Mouse (Mus musculus): ENCODE measurements around the gene Cdk15. TPM values are rescaled to one million over a fixed set of nuclear protein-coding genes. Genes with fewer than 3 reads are reported as not detected.
A peak's percentile ranks its signal among the peaks of the same experiment; 100 is the strongest.

Cdk15 gene
- 0.30 and 0.41 TPM in 2 replicates for polyA plus RNA-seq (2012; rRNA removed)

DNA sequence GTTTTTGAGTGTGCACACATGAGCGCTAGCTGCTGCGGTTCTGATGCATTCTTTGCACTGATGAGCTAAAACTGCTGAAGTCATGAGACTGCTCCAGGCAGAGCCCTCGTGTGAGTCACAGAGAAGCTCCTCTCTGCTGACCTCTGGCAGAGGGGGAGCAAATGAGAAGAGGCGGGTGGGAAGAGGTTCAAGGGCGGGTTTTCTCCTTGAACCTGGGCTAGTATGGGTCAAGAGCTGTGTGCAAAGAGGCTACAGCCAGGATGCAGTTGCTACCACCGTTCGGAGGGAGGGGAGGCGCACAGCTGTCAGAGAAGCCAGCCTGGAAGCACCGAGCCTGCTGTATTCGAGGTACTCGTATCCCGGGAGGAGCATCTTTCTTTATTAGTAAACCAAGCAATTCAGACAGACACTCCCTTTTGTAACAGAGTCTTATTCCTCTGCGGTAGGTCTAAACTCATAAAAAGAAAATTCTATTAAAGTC is at the start of gene Cdk15:
Gene Cdk15, plus strand, starts transcription at position 156 of the 481 bp plus-strand sequence.
- no peak for TF ChIP-seq CTCF (IDR thresholded peaks at IDR 0.05; ENCODE audit: borderline replicate concordance, extremely low read depth, insufficient read depth, insufficient read length)
- no peak for DNase-seq (ENCODE audit: low read depth)

DNA sequence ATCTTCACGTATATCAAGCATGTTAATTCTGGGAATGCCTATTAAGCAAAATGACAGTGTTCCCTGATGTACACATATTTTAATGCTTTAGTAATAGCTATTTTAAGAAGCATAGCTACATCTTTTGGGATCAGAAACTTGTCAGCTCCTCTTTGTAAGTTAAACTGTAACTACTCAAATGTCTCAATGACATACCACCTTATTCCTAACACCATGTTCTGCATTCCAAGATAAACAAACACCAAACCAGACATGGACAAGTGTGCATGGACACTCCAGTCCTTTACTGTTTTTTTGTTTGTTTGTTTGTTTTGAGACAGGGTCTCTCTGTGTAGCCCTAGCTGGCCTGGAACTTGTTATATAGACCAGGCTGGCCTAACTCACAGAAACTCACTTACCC is 48.4 kb upstream of the Cdk15 start:
- no peak for TF ChIP-seq CTCF (IDR thresholded peaks at IDR 0.05; ENCODE audit: borderline replicate concordance, extremely low read depth, insufficient read depth, insufficient read length)
- TF ChIP-seq POLR2A (IDR thresholded peaks at IDR 0.05; ENCODE audit: borderline replicate concordance, extremely low read depth, insufficient read depth, insufficient read length, poor library complexity, severe bottlenecking), result no peak
- DNase-seq (ENCODE audit: low read depth), result no peak

DNA sequence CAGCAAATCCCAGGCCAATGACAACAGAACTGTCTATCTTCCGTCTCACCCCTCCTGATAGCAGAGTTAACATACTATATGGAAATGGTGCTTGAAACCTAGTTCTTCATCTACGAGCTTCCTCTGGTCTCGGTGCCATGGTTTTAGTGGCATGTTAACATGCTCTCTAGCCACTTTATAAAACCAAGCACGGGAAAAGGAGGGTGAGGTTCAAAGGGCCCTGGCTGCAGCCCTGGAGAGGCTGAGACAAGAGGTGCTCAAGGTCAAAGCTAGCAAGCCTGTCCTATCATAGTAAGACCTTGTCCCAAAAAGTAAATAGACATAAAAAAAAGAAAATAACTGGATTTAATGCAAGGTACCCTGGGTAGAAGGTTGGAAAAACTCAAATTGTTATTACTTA is 45.1 kb upstream of the Cdk15 start:
- DNase-seq (ENCODE audit: low read depth), result no peak

DNA sequence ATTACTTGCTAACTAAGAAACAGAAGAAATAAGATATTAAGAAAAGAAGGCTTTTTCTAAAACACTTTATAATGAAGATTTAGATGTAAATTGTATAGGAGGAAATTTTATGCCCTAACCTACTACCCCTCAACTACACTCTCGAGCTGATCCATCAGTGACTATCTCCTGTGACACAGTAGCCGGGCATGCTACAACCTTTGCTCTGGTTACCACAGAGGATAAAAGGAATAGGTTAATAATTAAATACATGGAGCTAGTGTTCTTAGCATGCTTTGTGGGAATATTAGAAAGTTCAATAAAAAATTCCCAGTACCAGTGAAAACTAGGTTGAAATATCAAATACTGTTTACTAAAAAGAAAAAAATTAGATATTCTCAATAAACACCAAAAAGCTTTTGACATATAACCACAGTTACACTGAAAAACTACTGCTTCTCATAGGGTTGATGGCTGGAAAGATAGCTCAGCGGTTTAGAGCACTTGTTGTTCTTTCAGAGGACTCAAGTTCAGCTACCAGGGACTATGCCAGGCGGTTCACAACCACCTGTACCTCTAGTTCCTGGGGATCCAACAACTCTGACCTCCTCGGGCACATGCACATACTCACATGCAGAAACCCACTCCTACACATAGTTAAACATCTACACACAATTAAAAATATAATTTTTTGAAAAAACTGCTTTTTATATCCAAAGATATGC is 44.5 kb upstream of the Cdk15 start:
- no peak for DNase-seq (ENCODE audit: low read depth)
- TF ChIP-seq CTCF (IDR thresholded peaks at IDR 0.05; ENCODE audit: borderline replicate concordance, extremely low read depth, insufficient read depth, insufficient read length), result no peak
- TF ChIP-seq POLR2A (IDR thresholded peaks at IDR 0.05; ENCODE audit: borderline replicate concordance, extremely low read depth, insufficient read depth, insufficient read length, poor library complexity, severe bottlenecking), result no peak

More for the DNA sequence above, 45.1 kb upstream of the Cdk15 start:
- TF ChIP-seq CTCF (IDR thresholded peaks at IDR 0.05; ENCODE audit: borderline replicate concordance, extremely low read depth, insufficient read depth, insufficient read length), result no peak
- TF ChIP-seq POLR2A (IDR thresholded peaks at IDR 0.05; ENCODE audit: borderline replicate concordance, extremely low read depth, insufficient read depth, insufficient read length, poor library complexity, severe bottlenecking), result no peak

DNA sequence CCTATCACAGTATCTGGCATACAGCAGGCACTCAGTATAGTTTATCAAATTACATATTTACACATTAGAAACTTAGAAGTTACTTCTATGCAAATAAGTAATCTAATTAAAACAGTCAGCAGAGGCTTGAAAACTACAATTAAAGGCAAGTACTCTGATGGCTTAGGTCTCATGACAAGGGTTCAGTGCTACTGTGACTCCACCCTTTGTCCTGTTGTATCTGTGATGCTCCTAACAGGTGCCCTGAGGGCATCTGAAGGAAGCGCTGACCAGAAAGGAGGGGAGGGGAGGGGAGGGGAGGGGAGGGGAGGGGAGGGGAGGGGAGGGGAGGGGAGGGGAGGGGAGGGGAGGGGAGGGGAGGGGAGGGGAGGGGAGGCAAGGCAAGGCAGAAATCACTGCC is 43.8 kb upstream of the Cdk15 start:
- no peak for TF ChIP-seq POLR2A (IDR thresholded peaks at IDR 0.05; ENCODE audit: borderline replicate concordance, extremely low read depth, insufficient read depth, insufficient read length, poor library complexity, severe bottlenecking)
- TF ChIP-seq CTCF (IDR thresholded peaks at IDR 0.05; ENCODE audit: borderline replicate concordance, extremely low read depth, insufficient read depth, insufficient read length), result no peak
- no peak for DNase-seq (ENCODE audit: low read depth)

DNA sequence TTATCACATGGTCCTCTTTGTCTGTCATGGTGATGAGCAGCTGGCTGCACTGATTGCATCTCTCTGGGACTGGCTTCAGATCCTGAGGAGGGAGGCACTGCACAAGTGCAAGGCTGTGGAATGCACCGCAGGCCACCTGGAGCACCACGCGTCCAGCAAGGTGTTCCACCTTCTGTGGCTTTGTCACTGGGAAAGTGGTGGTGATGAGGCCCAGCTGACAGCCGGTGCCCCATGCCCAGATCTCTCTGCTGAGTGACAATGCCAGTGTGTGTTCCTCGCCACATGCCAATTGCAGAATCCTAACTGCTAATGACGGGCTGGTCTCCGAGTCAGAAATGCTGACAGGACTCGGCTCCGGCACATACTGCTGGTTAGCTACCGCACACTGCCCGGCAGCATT is 41.3 kb upstream of the Cdk15 start:
- TF ChIP-seq CTCF (IDR thresholded peaks at IDR 0.05; ENCODE audit: borderline replicate concordance, extremely low read depth, insufficient read depth, insufficient read length), result no peak
- no peak for DNase-seq (ENCODE audit: low read depth)

DNA sequence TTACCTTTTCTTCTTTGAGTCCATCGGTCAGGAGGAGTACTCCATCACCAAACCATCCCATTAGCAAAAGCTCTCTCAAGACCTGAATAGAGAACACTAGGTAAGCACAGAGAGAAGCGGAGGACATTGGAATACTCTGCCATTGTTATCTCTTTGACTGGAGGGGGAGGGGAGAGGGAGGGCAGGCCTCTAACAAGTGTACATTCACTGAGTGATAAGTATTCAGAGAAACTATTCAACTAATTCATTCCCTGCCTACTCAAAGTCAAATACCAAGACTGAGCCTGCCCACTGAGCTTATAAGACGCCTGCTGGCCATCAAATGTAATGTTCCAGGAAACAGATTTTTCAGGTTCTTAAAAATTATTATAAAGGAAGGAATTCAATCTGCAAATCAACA is 36.3 kb upstream of the Cdk15 start:
- TF ChIP-seq POLR2A (IDR thresholded peaks at IDR 0.05; ENCODE audit: borderline replicate concordance, extremely low read depth, insufficient read depth, insufficient read length, poor library complexity, severe bottlenecking) (no peak), CTCF (IDR thresholded peaks at IDR 0.05; ENCODE audit: borderline replicate concordance, extremely low read depth, insufficient read depth, insufficient read length) (no peak)
- DNase-seq (ENCODE audit: low read depth), result no peak

DNA sequence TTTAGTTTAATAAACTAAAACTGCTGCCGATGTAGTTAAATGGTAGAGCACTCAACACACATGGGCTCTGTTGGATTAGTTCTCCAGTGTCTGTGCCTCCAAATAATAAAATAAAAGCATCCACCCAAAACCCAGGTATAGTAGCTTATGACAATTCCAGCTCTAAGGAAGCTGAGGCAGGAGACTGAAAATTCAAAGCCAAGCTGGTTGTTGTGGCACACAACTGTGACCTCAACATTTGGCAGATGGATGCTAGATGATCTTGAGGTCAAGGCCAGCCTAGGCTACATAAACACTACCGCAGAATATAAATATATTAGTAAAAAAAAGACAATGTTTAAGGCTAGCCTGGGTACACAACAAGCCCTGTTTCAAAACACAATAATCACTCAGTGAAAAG is 35.1 kb upstream of the Cdk15 start:
- no peak for TF ChIP-seq POLR2A (IDR thresholded peaks at IDR 0.05; ENCODE audit: borderline replicate concordance, extremely low read depth, insufficient read depth, insufficient read length, poor library complexity, severe bottlenecking)
- TF ChIP-seq CTCF (IDR thresholded peaks at IDR 0.05; ENCODE audit: borderline replicate concordance, extremely low read depth, insufficient read depth, insufficient read length), result no peak
- DNase-seq (ENCODE audit: low read depth), result no peak

DNA sequence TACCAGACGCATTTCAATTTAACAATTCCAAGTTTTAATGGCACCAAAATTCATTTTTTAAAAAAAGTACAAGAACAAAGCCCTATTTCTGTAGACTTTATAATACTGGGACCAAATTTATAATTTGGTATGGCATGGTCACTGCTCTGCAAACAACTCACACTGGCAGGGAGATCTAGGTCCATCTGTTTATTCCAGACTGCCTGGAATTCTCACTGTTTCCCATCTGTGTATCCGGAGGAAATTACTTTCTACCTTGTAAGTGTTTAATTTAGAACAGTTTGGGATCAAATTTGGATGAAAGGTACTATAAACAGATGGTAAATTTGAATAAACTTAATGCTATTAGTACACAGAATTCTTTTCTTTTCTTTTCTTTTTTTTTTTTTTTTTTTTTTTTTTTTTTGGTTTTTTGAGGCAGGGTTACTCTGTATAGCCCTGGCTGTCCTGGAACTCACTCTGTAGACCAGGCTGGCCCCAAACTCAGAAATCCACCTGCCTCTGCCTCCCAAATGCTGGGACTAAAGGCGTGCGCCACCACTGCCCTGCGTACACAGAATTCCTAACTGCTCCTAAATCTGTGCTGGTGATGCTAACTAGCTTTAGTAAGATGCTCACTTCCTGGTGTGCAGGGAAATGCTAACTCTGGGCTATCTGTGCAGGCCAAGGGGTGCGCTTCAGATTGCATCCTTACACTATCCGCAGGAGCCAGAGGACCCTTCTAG is 34.4 kb upstream of the Cdk15 start:
- DNase-seq (ENCODE audit: low read depth), result peak; percentile 39
- TF ChIP-seq POLR2A (IDR thresholded peaks at IDR 0.05; ENCODE audit: borderline replicate concordance, extremely low read depth, insufficient read depth, insufficient read length, poor library complexity, severe bottlenecking), result no peak
- no peak for TF ChIP-seq CTCF (IDR thresholded peaks at IDR 0.05; ENCODE audit: borderline replicate concordance, extremely low read depth, insufficient read depth, insufficient read length)

DNA sequence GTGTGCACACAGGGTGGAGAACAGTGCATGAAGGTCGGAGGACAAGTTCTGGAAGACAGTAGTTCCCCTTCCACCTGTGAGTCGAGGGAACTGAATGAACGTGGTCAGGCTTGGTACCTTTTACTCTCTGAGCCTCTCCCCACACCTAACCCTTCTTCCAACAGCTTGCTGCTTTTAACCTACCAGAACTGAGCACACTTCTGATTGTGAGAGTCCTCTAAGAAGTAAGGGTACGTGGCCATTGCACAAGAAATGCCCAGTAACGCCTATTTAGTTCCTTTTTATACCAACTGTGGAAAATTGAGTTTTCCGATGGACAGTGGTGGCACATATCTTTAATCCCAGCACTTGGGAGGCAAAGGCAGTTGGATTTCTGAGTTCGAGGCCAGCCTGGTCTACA is 28.2 kb upstream of the Cdk15 start:
- DNase-seq (ENCODE audit: low read depth), result no peak
- TF ChIP-seq POLR2A (IDR thresholded peaks at IDR 0.05; ENCODE audit: borderline replicate concordance, extremely low read depth, insufficient read depth, insufficient read length, poor library complexity, severe bottlenecking) (no peak), CTCF (IDR thresholded peaks at IDR 0.05; ENCODE audit: borderline replicate concordance, extremely low read depth, insufficient read depth, insufficient read length) (no peak)

DNA sequence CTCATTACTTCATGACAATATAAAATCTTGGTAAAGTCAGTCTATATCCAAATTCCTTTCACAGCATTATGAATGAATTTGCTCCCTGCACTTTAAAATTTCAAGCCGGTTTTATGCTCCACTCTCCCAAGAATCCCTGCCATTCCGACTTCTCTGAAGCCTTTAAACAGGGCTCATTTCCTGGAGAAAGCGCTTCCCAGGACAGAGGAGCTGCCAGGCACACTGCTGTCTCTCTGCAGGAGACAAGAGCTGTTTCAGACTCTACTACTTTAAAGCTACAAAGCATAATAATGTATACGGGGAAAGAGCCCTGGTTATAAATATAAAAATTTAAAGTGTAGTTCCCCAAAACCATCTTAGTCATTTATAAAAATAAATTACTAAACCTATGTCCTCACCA is 27.5 kb upstream of the Cdk15 start:
- peak; percentile 9 for DNase-seq (ENCODE audit: low read depth)
- TF ChIP-seq POLR2A (IDR thresholded peaks at IDR 0.05; ENCODE audit: borderline replicate concordance, extremely low read depth, insufficient read depth, insufficient read length, poor library complexity, severe bottlenecking) (no peak), CTCF (IDR thresholded peaks at IDR 0.05; ENCODE audit: borderline replicate concordance, extremely low read depth, insufficient read depth, insufficient read length) (no peak)

DNA sequence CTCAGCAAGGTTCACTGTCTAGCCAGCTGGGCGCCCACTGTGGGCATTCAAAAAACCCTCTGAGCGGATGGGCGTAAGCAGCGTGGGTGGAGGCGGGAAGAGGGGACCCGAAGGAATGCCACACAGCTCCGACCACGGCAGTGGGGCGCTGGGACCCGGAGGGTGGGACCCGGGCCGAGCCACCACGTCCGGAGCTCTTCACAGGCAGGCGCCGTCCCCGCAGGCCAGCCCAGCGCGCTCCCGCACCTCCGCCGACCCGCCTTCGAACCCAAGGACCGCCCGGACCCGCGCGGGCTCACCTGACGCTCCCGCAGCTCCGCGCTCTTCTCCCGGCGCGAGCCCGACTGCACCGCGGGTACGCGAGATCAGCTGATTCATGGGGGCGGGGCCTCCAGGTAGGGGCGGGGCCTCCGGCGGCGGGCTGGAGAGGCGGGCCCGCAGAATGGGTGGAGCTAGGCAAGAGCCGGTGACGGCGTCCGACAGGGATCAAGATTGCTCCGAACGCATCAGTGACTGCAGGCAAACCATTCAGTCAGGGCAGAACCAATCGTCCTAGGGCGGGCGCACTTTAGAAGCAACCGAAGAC is 19.8 kb upstream of the Cdk15 start, which contains the start of gene Als2:
Gene Als2, minus strand, starts transcription at position 376 of the 586 bp plus-strand sequence.
- peak; percentile 99 for DNase-seq (ENCODE audit: low read depth)

More for the DNA sequence above, 19.8 kb upstream of the Cdk15 start, which contains the start of gene Als2:
- peak; percentile 92 for TF ChIP-seq POLR2A (IDR thresholded peaks at IDR 0.05; ENCODE audit: borderline replicate concordance, extremely low read depth, insufficient read depth, insufficient read length, poor library complexity, severe bottlenecking)
- no peak for TF ChIP-seq CTCF (IDR thresholded peaks at IDR 0.05; ENCODE audit: borderline replicate concordance, extremely low read depth, insufficient read depth, insufficient read length)
